Mouse (Mus musculus): Measurements from ENCODE around the gene Eif3l. TPM values are rescaled to one million over a fixed set of nuclear protein-coding genes. Genes with fewer than 3 reads are reported as not detected.

The Eif3l gene
- polyA plus RNA-seq, 1 experiment from 2014 or later, result 235 TPM

DNA sequence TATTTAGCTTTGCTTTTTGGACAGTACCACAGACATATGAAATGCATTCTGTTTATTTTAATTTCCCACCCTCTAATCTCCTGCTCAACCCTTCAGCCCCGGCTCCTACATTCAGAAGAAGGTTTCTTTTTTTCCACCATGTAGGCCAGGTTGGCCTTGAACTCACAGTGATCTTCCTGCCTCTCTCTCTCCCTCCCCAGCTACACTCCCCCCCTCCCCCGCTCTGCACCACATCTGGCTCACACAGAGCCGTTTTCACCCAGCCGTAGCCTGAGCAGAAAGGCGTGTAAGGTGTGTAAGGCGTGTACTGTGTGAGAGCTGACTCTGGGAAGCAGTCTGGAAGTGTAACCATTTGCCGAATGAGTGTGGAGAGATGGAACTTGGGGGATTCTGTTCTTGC lies 54.3 kb downstream of the Eif3l start:
- H3K27ac ChIP-seq, result no peak overlapping the region
- H3K36me3 ChIP-seq, result peaks cover 90% of the 10 kb centered on the region
- ATAC-seq (ENCODE audit: insufficient number of reproducible peaks, insufficient read depth, low FRiP score, low TSS enrichment), result no peak
- no peaks in the 10 kb centered on the region for H3K4me1 ChIP-seq
- H3K4me2 ChIP-seq (replicated peaks), result no peak overlapping the region
- 74% methylated on average over 7 of the region's 7 CpGs for WGBS
- H3K4me3 ChIP-seq, result no peak overlapping the region
- no peak overlapping the region for H3K9ac ChIP-seq
- no peaks in the 10 kb centered on the region; the same call in 1 of the 2 replicates for H3K9me3 ChIP-seq
- H3K27me3 ChIP-seq, result no peaks in the 10 kb centered on the region

DNA sequence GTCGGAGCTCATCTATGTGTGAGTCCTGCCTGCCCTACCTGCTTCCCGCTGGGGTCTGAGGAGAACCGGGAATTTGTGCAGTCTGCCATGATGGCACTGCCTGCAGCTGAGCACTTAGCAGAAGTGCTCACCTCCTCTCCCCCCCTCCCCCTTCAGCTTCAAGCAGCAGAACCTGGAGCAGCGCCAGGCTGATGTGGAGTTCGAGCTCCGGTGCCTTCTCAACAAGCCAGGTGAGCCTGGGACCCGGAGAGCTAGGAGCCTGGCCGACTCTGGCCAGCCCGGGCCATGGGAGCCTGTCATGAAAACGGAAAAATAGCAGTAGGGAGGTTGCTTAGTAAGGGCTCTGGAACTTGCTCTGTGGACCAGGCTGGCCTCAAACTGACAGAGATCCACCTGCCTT lies 55.8 kb downstream of the Eif3l start:
- no peak for ATAC-seq (ENCODE audit: insufficient number of reproducible peaks, insufficient read depth, low FRiP score, low TSS enrichment)
- Histone ChIP-seq H3K36me3 (peaks cover 78% of the 10 kb centered on the region), H3K27me3 (no peaks in the 10 kb centered on the region), H3K27ac (no peak overlapping the region), H3K4me3 (no peak overlapping the region), H3K9ac (no peak overlapping the region), H3K9me3 (no peaks in the 10 kb centered on the region; the same call in 1 of the 2 replicates), H3K4me2 (replicated peaks) (no peak overlapping the region), H3K4me1 (no peaks in the 10 kb centered on the region)
- 88% methylated on average over 10 of the region's 10 CpGs for WGBS

DNA sequence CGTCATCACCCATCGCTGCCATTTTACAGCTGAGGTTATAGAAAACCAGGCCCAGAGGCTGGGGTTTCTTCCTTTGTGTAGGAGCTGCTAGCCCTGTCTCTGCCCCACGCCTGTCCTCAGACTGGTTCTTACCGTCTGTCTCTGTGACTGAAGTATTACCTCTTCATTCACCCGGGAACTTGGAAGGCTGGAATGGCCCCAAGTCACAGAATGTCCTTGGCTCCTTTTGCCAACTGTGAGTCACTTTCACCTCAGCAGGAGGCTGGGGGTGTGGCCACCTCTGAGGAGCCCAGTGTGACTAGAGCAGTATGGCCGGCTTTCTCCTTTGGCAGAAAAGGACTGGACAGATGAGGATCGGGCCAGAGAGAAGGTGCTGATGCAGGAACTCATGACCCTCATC lies 56.5 kb downstream of the Eif3l start:
- H3K4me3 ChIP-seq, result no peak overlapping the region
- no peak for ATAC-seq (ENCODE audit: insufficient number of reproducible peaks, insufficient read depth, low FRiP score, low TSS enrichment)
- no peaks in the 10 kb centered on the region; the same call in 1 of the 2 replicates for H3K9me3 ChIP-seq
- H3K4me2 ChIP-seq (replicated peaks), result no peak overlapping the region
- H3K27me3 ChIP-seq, result no peaks in the 10 kb centered on the region
- peaks cover 71% of the 10 kb centered on the region for H3K36me3 ChIP-seq
- no peak overlapping the region for H3K27ac ChIP-seq
- 78% methylated on average over 7 of the region's 7 CpGs for WGBS
- no peak overlapping the region for H3K9ac ChIP-seq
- H3K4me1 ChIP-seq, result no peaks in the 10 kb centered on the region

DNA sequence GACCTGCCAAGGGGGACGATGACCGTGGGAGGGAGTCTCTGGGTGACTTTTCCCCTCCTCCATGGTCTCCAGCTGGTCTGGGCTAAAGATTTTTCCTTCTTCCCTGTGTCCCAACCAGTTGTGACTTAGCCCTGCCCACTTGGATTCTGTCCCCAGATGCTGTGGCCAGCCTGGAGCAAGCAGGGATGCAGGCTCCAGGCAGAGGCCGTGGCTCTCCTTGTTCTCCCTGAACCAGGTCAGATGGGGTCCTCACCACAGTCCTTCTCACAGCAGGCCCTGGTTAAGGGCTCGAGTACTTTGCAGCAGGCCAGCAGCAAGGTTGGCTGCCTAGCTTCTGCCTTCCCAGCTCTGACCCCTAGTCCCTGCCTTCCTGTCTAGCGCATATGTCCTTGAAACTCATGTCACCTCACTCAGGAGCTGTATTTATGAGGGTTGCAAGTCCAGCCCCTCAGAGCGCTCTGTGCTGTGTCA lies 58.2 kb downstream of the Eif3l start:
- Histone ChIP-seq H3K27ac (no peak overlapping the region), H3K36me3 (peaks cover 55% of the 10 kb centered on the region), H3K9ac (no peak overlapping the region), H3K4me1 (no peaks in the 10 kb centered on the region), H3K4me2 (replicated peaks) (no peak overlapping the region), H3K4me3 (no peak overlapping the region), H3K9me3 (no peaks in the 10 kb centered on the region; the same call in 1 of the 2 replicates), H3K27me3 (no peaks in the 10 kb centered on the region)
- WGBS, result 86% methylated on average over 6 of the region's 6 CpGs
- no peak for ATAC-seq (ENCODE audit: insufficient number of reproducible peaks, insufficient read depth, low FRiP score, low TSS enrichment)

- ATAC-seq (ENCODE audit: insufficient number of reproducible peaks, insufficient read depth, low FRiP score, low TSS enrichment), result 0 out of 2 replicates have a peak, but pooled peaks have one; percentile 29
- WGBS, result 82% methylated on average over 9 of the region's 9 CpGs
- H3K4me3 ChIP-seq, result no peak overlapping the region
- H3K4me2 ChIP-seq (replicated peaks), result no peak overlapping the region
- H3K9me3 ChIP-seq, result no peaks in the 10 kb centered on the region
- no peak overlapping the region for H3K9ac ChIP-seq
- H3K27me3 ChIP-seq, result no peaks in the 10 kb centered on the region
- H3K27ac ChIP-seq, result 0 out of 2 replicates have a peak overlapping the region, but pooled peaks have one; percentile 11
- H3K36me3 ChIP-seq, result peaks cover 44% of the 10 kb centered on the region
- H3K4me1 ChIP-seq, result no peaks in the 10 kb centered on the region
Observed at GRCm38 (mm10) chr15:79134496-79135270, 59.7 kb downstream of the Eif3l start.

DNA sequence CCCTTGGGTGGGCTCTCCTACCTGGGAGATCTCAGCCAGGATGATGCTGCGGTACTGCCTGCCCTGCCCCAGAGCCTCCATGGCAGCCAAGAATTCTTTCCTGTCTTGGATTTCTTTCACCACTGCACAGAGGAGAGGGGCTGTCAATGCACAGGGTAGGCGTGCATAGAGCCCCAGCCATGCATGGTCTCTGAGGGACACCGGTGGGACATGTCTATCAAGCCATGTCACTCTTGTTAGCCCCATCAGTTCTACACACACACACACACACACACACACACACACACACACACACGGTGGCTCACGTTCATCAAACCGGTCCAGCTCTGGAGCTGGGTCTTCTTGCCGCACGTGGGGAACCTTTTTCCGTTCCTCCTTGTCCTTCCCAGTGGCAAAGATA lies 60.4 kb downstream of the Eif3l start:
- no peaks in the 10 kb centered on the region for H3K4me1 ChIP-seq
- H3K36me3 ChIP-seq, result peaks cover 38% of the 10 kb centered on the region
- no peak overlapping the region for H3K4me2 ChIP-seq (replicated peaks)
- H3K4me3 ChIP-seq, result no peak overlapping the region
- WGBS, result 75% methylated on average over 9 of the region's 9 CpGs
- H3K27ac ChIP-seq, result 0 out of 2 replicates have a peak overlapping the region, but pooled peaks have one; percentile 11
- H3K9ac ChIP-seq, result no peak overlapping the region
- H3K9me3 ChIP-seq, result no peaks in the 10 kb centered on the region
- H3K27me3 ChIP-seq, result no peaks in the 10 kb centered on the region
- ATAC-seq (ENCODE audit: insufficient number of reproducible peaks, insufficient read depth, low FRiP score, low TSS enrichment), result no peak

DNA sequence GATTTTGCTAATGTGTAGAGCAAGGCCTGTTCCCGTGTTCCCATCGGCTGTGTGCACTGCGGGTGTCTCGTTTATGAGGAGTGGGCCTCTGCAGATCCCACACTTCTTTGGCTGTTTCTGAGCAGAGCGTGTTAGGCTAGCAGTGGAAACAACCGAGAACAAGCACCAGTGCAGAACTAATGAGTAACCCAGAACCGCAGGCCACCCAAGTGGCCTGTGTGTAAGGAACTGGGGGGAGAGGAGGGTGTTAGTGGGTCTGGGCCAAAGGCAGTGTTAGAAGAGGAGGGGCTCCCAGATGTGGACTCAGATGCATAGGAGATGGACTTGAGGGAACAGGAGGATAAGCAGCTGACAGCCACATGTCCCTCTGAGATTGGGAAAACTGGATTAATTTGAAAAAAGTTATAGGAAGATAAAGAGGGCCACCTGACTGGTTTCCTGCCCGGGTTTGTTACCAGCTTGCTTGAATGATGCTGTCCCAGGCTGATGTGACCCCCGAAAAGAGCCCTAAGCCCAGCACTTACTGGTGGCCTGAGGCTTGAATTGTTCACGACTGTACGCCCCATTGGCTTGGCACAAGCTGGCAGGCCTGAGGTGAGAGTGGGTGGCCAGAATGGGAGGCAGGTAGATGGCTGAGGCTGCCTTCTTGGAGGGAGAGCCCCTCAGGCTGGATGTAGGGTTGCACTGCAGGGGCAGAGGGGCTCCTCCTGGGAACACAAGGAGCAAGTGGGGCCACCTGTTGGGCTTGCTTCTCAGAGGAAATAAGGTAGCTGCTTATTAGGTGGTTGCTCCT lies 61.0 kb downstream of the Eif3l start:
- Histone ChIP-seq H3K9ac (no peak overlapping the region), H3K27ac (no peak overlapping the region), H3K27me3 (no peaks in the 10 kb centered on the region), H3K36me3 (peaks cover 31% of the 10 kb centered on the region), H3K4me2 (replicated peaks) (no peak overlapping the region), H3K9me3 (no peaks in the 10 kb centered on the region), H3K4me3 (no peak overlapping the region), H3K4me1 (no peaks in the 10 kb centered on the region)
- WGBS, result 76% methylated on average over 11 of the region's 11 CpGs
- no peak for ATAC-seq (ENCODE audit: insufficient number of reproducible peaks, insufficient read depth, low FRiP score, low TSS enrichment)

- no peak for ATAC-seq (ENCODE audit: insufficient number of reproducible peaks, insufficient read depth, low FRiP score, low TSS enrichment)
- Histone ChIP-seq H3K27me3 (no peaks in the 10 kb centered on the region), H3K27ac (no peak overlapping the region), H3K9me3 (no peaks in the 10 kb centered on the region), H3K4me3 (no peak overlapping the region), H3K4me1 (peaks cover 16% of the 10 kb centered on the region), H3K4me2 (replicated peaks) (no peak overlapping the region), H3K9ac (no peak overlapping the region), H3K36me3 (peaks cover 7% of the 10 kb centered on the region)
- 67% methylated on average over 10 of the region's 10 CpGs for WGBS
Observed at GRCm38 (mm10) chr15:79139640-79140039, 64.7 kb downstream of the Eif3l start.

- peak; percentile 74 for ATAC-seq (ENCODE audit: insufficient number of reproducible peaks, insufficient read depth, low FRiP score, low TSS enrichment)
- H3K9ac ChIP-seq, result peak within 1 kb of the TSS; percentile 65
- H3K27me3 ChIP-seq, result no peaks in the 10 kb centered on the region
- H3K36me3 ChIP-seq, result peaks cover 21% of the 10 kb centered on the region
- under 1% methylated on average over 57 of the region's 57 CpGs for WGBS
- no peak within 1 kb of the TSS for H3K27ac ChIP-seq
- H3K4me1 ChIP-seq, result peaks cover 16% of the 10 kb centered on the region
- peak within 1 kb of the TSS; percentile 69 for H3K4me3 ChIP-seq
- no peaks in the 10 kb centered on the region for H3K9me3 ChIP-seq
- peak within 1 kb of the TSS; percentile 89 for H3K4me2 ChIP-seq (replicated peaks)
Observed at GRCm38 (mm10) chr15:79140866-79141565, 66.0 kb downstream of the Eif3l start, which contains the start of the genes Polr2f and 1700088E04Rik. Gene Polr2f, plus strand, starts transcription at chr15:79141009. Gene 1700088E04Rik, minus strand, starts transcription at chr15:79141253.

- H3K27me3 ChIP-seq, result no peaks in the 10 kb centered on the region
- peak overlapping the region; percentile 89 for H3K4me2 ChIP-seq (replicated peaks)
- ATAC-seq (ENCODE audit: insufficient number of reproducible peaks, insufficient read depth, low FRiP score, low TSS enrichment), result no peak
- WGBS, result under 1% methylated on average over 7 of the region's 7 CpGs
- H3K4me1 ChIP-seq, result peaks cover 16% of the 10 kb centered on the region
- H3K9me3 ChIP-seq, result no peaks in the 10 kb centered on the region
- peaks cover 26% of the 10 kb centered on the region for H3K36me3 ChIP-seq
- no peak overlapping the region for H3K27ac ChIP-seq
- H3K4me3 ChIP-seq, result peak overlapping the region; percentile 69
- peak overlapping the region; percentile 65 for H3K9ac ChIP-seq
Observed at GRCm38 (mm10) chr15:79141566-79141917, 66.6 kb downstream of the Eif3l start.

DNA sequence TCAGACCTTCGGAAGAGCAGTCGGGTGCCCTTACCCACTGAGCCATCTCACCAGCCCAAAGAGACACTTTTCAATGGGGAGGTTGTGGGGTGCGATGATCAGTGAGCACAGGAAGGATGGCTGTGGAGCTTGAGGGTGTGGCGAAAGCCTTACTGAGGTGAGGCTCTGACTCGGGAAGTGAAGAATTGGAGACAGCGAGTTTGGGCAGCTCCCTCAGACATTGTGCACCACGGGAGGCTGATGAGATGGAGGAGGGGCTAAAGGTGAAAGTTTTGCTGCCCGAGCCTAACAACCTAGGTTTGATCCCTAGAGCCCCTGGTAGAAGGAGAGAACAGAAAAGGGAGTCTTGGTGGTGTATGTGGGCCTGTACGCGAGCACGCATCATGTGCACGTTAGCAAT lies 68.3 kb downstream of the Eif3l start:
- 84% methylated on average over 12 of the region's 12 CpGs for whole genome bisulfite sequencing
- Histone ChIP-seq H3K4me3 (no peak overlapping the region), H3K27ac (no peak overlapping the region), H3K4me2 (replicated peaks) (no peak overlapping the region), H3K9ac (no peak overlapping the region), H3K9me3 (no peaks in the 10 kb centered on the region), H3K27me3 (no peaks in the 10 kb centered on the region), H3K36me3 (peaks cover 41% of the 10 kb centered on the region), H3K4me1 (peaks cover 16% of the 10 kb centered on the region)
- ATAC-seq (ENCODE audit: insufficient number of reproducible peaks, insufficient read depth, low FRiP score, low TSS enrichment), result no peak
